Mouse (Mus musculus) thymus, postnatal 10 days (tissue): ENCODE results near the gene Macf1.

Experiments
- DNase-seq, 2 experiments: peaks; one replicate each; pipeline ENCODE4 v3.0.0; 2021; ENCODE audit warnings: low spot score in 2 of 2

Gene Macf1

DNA sequence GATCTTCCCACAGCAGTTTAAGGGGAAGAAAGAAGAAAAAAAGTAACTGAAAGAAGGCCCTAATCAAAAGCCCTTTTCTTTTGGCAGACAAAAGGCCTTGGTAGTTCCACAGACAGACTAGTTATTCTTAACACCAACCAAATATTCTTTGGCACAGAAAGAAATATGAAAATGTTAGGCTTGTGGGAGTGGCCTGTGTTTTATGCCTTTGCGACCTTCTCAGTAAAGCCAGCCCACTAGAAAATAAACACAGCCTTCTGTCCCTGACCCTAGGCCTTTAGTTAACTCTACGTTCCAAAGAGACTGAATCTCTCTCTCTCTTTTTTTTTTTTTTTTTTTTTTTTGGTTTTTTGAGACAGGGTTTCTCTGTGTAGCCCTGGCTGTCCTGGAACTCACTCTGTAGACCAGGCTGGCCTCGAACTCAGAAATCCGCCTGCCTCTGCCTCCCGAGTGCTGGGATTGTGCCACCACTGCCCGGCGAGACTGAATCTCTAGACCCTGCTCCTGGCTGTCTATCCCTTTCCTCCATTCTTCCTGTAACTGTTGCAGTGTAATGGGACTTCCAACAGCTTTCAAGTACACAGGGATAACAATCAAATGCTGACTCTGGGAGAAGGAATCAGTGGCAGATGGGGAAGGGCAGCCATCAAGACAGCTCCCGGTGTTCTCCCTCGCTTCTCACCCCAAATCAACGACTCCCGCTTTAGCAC is 85.5 kb downstream of the Macf1 start:
- DNase-seq, result no peak

DNA sequence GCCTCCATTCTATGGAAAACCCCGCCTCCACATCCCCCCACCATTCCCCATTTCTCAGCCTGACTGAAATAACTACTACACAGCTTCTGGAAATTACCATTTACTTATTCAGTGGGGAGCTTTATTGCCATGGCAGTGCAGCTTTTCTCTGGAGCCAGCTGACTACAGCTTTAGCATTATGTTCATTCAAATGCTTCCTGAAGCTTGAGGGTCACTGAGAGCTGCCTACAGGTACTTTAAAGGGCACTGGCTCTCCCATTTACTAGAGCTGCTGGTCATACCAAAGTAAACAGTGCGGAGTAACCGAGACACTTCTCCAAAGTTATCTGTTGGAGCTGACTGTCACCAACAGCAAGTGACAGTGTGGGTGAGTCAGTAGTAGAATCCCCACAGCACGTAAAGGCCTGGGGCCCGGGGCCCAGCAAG is 89.8 kb downstream of the Macf1 start:
- DNase-seq, result no peak

DNA sequence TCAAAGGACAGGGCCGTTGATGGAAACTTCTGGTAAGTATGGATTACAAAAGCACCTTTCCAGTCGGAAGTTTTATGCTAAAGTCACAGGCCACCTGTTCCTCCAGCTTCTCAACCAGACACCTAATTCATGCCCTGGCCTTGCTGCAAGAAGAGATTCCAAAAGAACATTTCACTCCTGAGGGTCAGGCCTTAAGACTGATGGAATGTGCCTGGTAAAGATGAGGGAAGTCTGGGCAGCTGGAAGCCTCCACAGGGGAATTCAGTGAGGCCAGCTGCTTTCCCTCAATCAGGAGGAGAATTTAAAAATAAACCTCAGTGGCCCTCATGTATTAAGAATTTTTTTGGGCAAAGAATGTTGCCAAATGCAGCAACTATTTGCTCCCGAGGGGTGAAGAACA is 90.5 kb downstream of the Macf1 start:
- DNase-seq, result no peak

DNA sequence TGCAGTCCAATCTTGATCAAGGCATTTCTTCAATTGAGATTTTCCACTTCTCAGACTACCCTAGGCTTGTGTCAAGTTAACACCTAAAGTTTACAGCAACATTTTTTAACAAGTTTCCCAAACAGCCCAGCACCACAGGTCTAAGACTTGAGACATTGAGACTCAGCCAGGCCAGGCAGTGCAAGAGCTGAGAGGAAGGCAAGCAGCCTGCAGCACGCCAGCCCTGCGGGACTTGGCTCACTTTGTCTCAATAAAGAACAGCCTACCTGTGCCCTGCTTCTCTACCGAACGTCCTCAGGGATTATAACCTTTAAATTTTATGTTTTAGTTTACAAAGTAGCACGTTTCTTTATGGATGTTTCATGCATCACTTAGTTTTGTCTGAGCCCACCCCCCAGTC is 92.1 kb downstream of the Macf1 start:
- DNase-seq, result no peak

DNA sequence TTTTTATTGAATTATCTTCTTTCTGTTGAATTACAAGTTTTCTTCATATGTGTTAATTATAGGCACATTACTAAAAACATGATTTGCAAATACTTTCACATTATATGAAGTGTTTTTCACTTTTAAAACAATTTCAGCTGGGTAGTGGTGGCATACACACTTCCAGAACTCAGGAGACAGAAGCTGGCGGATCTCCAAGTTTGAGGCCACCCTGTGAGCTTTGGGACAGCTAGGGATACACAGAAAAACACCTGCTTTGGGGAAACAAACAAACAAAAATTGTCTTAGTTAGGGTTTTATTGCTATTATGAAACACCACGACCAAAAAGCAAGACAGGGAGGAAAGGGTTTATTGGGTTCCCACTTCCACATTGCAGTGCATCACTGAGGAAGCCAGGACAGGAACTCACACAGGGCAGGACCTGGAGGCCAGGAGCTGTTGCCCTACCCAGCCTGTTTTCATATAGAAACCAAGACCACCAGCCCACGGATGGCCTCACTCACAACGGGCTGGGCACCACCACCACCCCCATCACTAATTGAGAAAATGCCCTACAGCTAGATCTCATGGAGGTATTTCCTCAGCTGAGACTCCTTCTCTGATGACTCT is 93.0 kb downstream of the Macf1 start:
- DNase-seq, result no peak

DNA sequence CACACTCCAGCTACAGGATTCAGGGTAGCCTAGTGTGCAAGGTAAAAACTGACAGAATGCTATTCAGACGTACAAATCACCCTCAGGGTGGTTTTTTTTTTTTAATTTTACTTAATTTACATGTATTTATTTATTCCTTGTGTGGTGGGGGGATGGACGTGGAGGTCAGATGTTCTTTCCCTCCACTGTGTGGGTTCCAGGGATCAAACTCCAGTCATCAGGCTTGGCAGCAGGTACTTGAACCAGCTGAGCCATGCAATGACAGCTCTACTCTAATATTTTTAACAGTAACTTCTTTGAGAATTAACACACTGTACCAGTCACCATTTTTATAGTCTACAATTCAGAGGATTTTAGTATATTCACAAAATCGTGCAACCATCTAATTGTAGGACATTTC is 94.7 kb downstream of the Macf1 start:
- no peak for DNase-seq

DNA sequence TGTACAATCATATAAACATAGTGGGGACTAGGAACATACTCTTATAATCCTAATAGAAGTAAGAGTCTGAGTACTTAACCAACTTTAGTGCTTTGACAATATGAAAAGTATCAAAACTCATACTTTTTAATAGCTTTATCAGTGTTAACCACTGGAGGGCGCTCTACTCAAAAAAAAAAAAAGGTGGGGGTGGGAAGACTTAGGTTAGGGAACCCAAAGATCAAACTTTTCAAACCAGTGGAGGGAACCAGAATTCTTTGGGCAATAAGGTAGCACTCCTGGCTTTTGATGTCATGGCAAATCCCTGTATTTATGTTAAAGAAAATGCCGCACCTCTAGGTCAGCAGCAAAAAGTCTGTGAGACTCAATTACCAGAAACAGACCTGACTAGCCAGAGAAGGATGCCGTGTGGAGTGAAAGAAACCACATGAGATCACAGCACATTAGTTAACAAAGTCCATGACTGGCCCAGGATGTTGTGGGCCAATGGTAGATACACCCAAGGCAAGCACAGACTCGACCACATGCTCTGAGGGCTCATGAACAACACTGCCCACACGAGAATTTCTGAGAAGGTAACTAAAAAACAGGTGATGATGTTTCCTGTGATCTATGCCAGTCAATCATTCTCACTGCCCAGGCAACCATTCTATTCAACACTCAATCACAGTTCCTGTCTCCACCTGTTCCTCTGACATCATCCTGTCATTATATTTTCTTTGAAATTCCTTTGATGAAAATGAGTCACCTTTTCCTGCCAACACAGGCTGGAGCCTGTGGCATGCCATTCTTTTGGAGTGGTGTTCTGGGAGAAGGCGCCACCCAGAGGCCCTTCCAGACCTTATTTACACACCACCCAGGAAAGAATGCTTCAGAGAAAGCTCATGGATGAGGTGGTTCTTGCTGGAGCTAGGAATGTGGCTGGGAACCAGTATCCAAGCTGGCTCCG is 95.5 kb downstream of the Macf1 start:
- no peak for DNase-seq

DNA sequence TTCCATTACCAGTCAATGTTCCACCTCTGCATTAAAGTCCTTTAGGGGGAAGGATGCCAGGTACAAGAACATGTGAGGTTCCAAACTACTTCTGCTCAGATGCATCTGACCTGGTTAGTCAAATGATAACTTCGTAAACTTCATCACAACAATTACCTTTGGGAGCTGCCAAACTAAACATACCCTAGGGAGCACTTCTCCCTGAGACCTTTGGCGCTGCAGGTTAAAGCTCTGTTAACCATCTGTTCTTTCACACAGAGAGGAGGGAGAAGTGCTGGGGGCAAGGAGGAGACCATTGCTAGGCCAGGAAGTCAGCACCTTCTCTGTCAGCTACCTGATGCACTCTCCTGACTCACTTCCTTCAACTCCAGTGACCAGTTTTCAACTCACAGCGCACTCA is 96.5 kb downstream of the Macf1 start:
- DNase-seq, result no peak

DNA sequence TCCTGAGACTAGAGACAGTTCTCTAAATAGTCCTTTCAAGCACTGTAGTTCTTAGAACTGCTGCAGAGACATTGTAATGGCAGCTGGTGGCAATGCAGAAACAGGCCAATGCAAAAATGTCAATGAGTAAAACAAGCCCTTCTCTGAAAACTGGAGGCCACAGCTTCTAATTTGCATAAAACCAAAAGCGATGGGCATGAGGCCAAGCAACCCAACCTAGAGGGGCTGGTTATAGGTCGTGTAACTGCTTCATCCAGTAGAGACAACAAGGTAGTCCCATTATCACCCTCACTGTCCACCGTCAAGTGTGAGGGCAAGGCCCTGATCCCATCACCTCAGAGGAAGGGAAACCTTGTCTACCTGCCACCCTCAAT is 99.5 kb downstream of the Macf1 start:
- DNase-seq, result no peak

DNA sequence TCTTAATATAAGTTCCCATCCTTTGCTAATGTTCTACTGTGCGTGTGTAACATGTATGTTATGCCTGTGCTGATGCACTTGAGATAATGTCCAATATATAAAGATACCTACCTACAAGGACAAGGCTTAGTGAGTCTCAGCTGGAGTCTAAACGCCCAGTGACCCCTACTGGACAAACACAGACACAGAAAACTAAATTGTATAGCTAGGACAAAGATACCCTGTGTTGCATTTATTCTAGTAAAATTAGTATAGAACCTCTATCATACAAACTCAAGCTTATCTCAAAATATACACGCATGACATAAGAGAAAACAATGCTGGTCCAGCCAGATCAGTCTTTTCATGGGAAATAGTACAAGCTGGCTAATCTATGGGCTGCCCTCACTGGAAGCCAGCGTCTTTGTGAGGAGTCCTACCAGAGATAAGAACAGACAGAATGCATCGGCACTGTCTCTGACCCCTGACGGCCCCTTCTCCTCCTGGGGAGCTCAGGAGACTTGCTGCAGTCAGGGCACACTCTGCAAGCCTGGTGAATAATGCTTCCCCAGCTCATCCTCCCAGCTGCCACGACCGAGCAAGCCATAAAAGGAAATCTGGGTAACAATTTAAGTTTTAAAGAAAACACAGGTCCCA is 100.0 kb downstream of the Macf1 start:
- peak in 1 of 2 experiments; percentile 50 for DNase-seq

DNA sequence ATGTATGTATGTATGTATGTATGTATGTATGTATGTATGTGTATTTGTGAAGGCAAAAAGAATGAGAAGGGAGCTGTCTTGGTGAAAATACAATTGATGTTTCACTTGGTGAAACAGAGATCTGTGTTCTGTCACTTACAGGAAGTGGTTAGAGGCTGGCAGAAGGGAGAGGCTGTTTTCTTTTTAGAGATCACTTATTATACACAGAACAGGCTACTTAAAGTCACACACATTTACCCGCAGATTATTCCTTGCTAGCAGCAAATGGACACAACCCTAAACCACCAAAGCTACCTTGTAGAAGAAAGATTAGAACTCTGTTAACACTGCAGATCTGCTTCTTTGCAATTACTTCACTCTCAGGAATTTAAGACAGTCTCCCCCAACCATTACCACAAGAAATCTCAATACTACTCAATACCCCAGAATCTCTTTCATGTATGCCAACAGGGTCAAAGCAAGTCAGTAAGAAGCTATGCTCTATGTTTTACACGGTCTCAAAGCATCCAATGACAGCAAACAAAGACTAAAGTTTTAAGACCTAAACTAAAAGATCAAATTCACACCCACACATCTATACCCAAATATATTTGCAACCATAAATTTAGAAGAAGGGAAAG is 106.6 kb downstream of the Macf1 start:
- DNase-seq, result peak in 1 of 2 experiments; percentile 34

DNA sequence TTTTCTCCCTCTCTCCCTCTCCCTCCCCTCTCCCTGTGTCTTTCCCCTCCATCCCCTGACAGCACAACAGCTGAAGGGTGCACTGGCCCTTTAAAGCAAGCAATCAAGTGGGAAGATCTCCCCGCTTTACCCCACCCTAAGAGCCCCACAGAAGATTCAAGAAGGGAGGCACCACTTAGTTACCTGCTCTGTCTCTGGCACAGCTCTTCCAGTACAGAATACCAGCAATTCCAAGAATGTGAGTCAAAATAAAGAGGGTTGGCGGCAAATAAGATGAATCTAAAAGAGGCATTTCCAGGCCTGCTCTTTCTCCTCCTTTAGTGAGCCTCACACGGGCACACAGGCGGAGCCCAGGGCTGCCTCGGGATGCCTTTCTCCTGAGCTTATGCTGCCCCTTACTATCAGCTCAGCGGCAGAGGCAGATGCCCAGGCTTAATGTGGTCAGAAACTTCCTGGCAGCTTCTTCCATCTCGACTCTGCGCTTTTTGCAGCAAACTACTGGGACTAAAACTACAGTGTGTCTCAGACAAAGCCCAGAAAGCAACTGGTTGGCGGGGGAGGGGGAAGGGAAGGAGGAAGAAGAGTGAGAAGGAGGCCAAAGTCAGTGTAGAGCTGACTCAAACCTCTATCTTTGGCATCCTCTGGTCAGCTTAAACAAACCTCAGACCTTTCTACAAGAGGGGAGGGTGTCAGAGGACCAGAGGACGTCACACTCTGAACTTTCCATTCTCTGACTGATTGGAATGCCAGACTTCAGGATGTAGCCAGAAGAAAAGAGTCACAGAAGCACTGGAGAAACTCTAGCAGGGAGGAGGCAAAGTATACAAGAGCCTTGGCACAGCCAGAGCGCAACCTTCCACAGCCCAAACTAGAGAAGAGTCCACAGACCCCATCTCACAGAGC is 111.5 kb downstream of the Macf1 start:
- peak; percentile 59 to 64 for DNase-seq

DNA sequence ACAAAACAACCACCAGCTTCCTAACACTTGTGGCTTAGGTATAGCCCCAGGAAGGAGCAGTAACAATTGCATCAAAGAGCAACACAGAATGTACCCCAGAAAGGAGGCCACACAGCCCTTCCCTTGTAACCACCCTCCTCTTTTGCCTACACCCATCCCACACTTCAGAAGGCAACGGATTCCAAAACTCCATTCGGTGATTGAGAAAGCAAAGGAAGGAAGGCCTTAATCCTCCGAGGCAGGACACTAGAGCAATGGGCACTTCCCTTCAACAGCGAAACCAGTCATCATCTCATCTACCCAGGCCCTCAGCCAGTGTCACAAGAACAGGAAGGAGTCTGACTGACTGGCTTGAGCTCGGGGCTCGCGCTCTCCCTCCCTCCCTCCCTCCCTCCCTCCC is 112.3 kb downstream of the Macf1 start:
- peak; percentile 25 to 39 for DNase-seq

DNA sequence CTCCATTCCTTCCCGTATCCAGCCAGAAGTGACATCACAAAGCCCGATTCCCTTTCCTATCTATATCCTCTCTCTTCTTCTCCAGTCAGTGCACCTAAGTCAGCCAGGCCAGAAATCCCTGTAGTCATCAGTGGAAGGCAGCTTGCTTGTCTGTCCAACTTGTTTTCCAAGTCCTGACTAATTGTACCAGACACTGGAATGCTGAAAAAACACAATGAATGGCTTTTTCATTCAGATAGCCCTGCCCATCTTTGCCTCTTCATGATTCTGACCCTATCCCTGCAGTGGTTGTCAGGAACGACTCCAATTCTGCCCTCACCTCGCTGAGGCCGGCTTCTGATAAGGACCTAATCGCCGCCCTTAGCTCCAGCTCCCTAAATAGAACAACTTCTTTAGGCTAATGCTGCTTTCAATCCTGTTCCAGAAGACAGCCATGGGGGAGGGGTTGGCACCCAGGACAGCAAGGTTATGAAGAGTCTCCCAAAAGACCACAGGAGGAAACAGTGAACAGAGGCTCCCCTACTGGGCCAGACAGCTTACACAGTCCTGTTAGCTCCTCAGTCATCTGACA is 118.8 kb downstream of the Macf1 start:
- DNase-seq, result no peak

DNA sequence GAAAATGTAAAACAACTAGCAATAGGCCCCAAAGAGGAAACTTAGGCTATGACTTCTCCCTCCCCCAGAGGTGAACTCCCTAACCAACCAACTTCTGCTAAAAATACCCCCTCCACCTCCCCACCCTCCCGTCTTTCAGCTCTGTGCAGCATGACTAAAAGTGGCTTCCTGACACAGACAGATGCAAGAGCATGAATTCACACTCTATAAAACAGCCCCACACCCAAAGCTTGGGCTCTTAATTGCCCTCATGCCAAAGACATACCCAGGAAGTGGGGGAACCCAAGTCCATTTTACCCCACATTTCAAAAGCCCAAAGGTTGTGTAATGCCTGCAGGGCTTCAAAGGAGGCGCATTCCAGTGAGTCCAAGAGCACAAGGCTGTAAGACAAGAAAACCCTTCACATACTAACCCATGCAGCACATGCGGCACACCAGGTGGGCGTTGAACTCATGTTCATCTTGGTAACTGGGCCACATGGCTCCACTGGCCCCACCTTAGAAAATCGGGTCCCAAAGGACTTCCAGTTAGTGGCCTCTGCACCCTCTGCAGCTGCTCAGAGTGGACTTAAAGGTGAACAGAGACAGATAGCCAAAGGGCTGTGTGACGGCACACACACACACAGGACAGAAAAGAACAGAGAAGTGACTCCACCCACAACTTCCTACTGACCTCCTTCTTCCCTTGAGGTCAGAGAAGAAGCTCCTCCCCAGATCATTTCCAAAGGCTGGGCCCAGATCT is 119.9 kb downstream of the Macf1 start:
- DNase-seq, result peak; percentile 62 to 63

DNA sequence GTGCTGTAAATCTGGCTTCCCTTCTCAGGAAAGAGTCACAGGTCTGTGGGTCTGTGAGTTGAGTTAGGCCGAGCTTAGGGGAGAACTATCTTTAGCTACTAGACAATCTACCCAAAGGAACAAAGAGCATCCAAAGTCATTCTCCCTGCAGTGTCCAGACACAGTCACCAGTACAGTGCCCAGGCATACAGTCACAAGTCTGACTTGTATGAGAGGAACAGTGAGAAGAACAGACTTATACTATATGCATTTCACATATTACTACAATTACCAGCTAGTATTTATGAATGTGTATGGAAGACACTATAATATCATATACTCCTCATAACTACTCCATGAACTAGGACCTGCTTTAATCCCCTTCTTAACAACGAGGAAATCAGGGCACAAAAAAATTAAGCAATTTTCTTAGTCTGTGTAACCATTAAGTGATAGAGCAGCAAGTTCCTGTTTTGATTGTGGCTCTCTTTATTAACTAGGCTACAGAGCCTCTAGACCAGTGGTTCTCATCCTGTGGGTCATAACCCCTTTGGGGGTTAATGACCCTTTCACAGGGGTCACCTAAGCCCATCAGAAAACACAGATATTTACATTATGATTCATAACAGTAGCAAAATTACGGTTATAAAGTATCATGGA is 121.9 kb downstream of the Macf1 start:
- DNase-seq, result no peak

DNA sequence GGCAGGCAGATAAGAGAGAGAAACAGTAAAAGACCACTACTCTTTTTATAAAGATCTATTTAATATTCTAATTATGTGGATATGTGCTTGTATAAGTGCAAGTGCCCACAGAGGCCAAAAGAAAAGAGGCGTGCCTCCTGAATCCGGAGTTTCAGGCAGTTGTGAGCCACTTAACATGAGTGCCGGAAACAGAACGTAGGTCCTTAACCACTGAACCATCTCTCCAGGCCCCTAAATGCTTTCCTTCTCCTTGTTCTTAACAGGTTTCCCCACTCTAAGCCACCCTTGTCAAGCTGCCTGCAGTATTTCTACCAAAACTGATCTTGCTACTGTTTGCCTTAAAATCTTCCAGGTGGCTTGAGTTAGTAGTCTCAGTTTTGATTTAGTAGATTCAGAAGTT is 123.3 kb downstream of the Macf1 start:
- no peak for DNase-seq

DNA sequence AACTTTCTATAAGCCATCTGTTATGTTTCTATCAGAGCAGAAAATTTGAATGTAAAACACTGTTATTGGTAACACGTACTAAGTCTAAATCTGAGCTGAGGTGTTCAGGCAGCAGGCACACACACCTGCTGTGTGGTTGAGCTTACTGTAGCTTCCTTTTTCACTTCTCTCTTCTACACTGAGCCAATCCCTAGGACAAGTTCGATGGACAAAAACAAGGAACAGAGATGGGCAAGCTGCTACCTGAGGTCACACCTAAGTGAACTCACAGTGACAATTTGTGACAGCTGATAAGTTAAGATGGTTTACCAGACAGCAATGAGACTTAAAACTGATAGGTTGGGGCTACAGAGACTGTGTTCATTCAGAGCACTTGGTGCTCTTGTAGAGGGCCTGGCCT is 125.7 kb downstream of the Macf1 start:
- no peak for DNase-seq

DNA sequence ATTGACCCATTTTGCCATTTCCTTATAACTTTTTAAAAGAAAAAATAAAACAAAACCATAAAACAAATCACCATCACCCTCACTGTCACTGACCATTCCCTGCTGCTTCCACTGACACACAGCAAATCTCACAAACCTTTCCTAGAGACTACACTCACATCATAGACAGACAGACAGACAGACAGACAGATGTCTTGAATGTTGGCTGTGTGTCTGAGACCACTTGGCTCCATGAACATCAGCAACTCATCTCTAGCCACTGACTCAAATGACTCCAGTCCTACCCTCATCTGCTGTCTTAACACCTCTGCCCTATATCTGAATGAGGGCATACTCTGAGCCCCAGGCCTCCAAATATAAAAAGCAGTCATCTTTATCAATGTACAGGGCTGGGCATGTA is 128.9 kb downstream of the Macf1 start:
- no peak for DNase-seq
